Mouse (Mus musculus): ENCODE data around the gene Nrxn2.
A peak's percentile ranks its signal among the peaks of the same experiment; 100 is the strongest.

Gene Nrxn2

DNA sequence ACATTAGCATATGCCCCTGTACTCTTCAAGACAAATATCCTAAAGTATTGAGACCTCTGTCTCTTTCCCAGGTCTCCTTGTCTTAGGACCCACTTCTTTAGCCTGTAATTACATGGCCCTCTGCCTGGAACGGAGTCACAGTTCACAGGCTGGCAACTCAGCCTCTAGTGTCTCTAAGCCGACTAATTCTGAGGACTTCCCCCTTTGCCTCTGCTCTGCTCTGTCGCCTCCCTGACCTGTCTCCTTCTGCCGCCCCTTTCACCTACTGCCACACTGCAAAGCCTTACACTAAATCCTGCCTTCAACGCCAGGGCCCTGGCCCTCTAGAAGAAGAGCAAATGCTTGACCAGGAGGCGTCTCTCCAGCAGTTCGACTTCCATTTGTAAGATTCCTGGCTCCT is 125.0 kb downstream of the Nrxn2 start:
- peak in 1 of 2 experiments; percentile 27 for DNase-seq

DNA sequence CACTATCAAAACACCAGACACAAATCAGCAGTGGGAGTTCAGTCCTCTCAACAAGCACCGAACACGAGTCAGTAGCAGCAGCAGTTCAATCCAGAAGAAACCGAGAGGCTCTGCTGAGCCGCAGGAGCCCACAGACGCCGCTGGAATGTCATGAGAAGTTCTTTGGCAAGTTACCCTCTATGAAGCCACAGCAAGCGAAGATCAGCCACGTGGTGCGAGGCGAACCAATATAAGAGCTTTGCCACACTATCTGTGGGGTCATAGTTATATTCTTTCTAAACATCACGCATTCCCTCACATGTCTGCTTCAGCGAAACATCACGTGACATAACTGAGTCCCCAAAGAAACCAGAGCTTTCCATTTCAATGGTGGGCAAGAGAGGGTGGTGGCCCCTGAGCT is 126.2 kb downstream of the Nrxn2 start:
- DNase-seq = no peak

DNA sequence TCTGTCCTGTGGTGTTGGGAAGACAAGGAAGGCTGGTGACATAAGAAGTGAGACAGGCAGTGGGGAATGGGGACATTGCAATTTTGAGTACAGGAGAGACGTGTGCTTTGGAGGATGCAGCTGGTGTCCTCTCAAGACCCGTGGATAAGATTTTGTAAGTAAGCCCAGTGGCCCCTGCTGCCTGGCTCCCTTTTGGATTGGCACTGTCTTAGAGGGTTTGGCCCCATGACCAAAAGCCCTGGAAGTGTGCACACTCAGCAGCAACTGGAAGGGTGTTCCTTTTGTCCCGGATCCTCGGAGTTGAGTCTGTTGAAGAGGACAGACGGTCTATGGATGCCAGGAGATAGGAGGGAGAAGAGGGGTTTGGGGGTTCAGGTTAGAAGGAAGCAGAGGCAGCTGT is 127.0 kb downstream of the Nrxn2 start:
- no peak for DNase-seq

DNA sequence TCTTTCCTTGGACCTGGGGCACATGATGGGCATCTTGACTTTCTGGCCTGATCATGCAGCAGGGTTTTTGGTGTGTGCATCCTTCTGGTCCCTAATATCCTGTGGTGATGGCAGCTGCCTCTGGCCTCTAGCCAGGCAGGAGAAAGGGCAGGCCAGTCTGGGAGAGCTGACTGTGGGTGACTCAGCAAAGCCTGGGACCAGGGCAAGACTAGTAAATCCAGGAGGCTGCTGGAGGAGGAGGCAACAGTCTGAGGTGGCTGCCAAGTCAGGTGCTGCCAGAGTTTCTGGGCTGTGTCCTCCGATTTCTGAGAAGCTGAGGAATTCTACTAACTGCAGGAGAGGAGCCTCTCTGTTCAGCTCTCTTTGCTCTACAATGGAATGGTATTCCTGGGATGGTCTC is 127.6 kb downstream of the Nrxn2 start:
- no peak for DNase-seq

DNA sequence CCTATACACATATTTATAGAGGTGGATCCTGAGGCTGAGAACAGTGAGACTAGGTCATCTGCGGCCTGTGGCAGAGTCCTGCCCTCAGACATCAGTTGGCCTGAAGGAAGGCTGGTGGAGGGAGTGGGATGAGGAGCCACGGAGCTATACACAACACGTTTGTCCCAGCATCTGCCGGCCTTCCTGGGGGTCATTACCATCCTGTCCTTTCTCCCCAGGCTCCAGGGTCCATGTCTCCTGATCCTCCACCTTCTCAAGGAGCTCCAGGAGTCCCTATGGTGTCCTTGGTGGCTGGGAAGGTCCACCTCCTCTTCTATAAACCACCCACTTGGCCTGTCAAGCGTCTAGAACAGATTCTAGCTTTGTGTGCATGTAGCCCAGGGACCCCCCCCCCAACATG is 129.3 kb downstream of the Nrxn2 start:
- no peak for DNase-seq

DNA sequence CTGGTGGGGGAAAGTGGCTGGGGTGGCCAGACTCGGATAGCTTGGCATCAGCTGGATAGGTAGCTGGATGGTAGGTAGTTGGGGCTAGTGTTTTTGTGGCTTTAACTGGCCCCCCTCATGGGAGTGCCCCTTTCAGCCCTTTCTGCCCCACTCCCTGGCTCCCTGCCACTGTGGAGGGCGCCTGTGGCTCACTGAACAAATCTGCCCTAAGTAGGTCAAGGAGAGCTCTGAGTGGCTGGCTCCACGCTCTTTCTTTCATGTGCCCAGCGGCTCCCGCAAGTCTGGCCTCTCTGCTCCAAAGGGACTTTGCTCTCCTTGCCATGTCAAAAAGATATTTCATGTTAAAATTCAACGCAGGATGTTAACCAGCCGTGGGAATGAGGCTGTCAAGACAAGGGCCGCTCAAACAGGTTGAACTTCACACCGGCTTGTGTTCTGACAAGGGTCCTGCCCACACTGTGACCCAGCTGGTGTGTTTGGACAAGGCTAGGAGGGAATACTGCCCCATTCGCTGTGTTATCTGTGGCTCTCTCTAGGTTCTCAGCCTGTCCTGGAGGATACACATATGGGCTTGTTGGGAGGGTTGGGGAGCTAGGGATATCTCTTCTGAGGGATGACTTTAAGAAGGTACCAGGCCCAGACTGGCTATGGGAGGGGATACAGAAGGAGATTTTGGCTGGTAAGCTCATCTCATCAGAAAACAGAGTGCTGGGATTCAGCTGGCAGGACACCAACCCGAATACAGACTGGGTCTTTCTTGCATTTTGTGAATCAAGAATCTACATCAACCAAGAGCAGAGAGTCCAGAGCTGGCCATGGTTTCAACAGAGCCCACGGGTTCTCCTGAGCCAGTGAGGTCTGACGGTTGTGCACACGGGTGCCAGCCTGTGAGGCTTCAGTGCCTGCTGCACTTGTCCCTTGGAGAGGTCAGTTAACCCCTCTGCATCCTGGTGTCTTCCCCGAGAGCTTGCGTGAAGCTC is 130.2 kb downstream of the Nrxn2 start:
- no peak for DNase-seq

DNA sequence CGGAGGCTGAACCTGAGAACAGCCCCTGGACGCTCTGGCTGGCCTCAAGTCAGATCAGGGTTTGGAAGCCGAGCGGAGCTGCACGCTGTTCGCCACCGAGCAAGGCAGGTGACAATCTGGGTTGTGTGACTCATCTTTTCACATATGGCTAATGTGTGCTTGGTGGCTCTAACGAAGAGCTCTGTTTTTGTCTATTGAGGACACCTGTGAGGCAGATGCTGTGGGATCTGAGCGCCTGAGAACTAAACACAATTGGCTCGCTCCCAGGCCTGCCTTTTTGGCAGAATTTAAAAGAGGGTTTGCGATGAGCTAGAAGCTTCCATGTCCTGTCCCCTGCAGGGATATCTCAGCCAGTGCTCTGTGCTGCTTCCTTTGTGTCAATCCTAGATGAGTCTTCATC is 131.0 kb downstream of the Nrxn2 start:
- DNase-seq = no peak

DNA sequence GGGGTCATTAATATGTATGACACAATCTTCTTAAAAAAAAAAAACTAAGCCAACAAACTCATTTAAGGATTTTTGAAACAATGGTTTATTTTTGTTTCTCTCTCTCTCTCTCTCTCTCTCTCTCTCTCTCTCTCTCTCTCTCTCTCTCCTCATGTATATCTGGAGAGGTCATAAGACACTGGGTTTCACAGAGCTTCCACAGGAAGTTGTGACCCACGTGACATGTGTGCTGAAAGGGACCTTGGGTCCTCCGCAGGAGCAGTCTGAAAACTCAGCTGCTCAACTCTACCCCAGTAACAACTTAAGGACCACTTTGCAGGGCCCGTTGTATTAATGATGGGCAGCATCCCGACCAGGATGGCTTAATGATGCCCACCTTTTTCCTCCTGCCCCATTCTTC is 132.7 kb downstream of the Nrxn2 start:
- no peak for DNase-seq

DNA sequence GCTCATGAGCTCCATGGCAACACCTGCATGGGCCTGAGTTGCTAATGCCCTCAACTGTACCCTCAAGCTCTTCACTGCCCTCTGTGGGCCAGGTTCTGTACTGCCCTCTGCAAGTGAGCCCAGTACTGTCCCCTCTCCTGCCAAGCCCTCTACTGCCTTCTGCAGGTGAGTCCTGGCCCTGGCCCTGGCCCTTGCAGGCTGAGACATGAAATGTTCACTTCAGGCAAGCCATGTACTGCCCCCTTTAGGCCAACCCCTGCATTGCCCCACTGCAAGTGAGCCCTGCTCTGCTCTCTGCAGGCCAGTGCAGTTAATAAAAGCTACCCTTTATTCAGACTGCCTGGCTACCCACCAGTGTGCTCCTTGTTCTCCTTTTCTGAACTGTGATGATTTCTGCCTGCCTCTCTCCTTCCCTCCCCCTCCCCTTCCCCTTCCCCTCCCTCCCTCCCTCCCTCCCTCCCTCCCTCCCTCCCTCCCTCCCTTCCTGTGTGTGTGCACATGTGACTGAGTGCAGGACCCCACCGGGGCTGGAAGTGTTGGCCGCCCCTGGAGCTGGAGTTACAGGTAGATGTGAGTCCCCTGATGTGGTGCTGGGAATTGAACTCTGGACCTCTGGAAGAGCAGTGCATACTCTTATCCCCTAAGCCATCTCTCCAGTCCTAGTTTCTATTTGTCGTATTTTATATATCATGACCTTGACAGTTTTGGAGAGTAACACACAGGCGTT is 133.9 kb downstream of the Nrxn2 start:
- peak; percentile 77 to 82 for DNase-seq

DNA sequence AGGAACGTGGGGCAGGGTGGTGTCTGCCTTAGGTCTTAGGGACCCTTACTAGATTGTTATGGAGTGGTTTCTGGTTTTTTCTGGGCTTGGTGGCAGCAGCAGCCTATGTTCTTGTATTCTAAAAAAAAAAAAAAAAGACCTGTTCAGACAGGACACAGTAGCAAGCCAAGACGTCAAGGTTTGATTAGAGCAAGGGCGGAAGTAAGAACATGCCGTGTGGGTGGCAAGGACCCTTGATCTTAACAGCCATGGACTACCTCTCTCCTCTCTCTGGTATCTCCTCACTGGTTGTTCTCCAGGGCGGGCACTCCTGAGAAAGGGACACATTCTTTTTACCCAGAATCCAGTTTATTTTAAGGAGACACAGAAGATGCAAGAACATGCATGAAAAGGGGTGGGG is 134.6 kb downstream of the Nrxn2 start:
- no peak for DNase-seq

DNA sequence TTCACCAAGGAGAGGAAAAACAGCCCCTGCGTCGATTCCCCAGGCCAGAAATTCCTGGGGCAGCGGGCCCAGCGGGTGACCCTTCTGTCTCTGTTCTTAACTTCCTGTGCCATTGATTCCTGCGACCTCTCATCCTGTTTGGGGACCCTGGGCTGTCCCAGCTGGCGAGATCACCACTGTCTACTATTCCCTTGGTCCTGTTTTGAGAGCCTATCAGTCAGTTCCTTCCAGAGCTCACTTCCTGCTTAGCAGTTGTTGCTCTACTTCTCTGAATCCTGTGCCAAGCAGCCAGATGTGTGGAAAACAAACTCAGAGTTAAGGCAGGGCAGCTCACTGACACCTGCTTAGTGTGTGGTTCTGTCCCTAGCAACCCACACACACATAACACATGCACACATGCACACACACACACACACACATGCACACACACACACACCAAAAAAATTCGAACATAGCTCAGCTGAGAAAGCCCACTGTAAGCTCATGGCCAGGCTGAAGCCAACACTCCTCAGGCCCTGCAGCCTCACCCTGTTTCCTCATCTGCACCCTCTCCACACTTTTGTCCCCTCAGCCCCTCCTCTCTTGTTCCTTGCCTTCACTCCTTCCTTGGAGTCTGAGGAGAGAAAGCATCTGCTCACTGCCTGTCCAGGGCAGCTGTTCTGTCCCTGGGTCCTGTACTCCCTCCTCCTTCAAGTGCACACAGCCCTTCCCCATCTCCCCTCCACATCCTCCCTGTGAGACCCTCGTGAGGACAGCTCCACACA is 135.5 kb downstream of the Nrxn2 start:
- DNase-seq = no peak

DNA sequence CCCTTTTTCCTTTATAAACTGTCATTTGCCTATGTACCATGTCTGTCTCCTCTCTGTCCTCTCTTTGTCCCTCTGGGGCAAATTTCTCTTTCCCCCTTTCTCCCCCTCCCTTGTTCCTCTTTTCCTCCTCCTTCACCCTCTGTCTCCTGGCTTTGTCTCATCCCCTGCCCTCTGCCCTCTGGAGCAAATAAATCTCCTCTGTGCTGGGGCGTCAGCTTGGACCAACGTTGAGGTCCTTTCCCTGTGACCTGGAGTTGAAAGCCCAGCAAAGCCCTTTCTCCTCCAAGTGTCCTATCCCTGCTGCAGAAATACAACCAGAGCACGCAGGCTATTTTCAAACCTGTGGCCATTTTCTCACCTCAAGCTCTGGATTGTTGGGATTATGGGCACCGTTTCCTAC is 141.0 kb downstream of the Nrxn2 start:
- no peak for DNase-seq

DNA sequence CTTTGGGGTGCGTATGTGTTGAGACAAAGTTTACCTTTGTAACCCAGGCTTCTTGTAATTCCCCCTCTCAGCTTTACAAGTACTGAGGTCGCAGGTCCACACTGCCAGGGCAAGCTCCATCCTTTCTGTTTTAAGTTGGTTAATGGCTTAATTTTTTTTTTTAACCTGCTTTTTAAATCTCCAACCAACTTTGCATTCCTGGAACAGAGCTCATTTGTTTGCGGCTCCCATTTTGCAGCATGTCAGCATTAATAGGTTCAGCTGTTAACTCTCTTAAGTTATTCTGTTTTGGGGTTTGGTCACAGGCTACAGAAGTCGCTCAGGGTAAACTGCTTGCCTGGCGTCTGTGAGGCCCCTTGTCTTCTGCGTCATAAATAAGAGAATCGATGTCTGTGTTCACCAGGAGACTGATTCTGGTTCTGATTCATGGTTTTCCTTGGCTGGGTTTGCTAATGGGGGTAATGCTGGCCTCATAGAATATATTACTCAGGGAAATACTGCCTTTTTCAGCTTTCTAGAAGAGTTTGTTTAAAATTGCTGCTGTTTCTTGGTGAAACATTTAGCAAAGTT is 141.8 kb downstream of the Nrxn2 start:
- no peak for DNase-seq

DNA sequence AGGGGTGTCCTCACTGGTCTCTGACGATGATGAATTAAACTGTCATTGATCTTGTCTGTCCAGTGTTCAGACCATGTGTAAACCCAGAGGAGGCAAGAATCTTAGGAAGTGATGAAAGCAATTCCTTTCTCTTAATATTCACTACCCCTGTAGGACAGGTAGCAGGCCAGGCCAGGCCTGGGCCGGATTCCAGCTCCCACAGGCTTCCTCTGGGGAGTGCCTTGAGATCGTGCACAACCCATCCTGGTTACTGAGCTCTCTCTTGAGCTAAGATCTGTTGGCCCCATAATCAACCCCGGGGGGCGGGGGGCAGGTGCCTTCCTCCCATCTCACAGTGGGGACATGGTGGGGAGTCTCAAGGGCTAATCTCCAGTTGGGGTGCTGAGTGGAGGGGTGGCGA is 146.6 kb downstream of the Nrxn2 start:
- DNase-seq = no peak

DNA sequence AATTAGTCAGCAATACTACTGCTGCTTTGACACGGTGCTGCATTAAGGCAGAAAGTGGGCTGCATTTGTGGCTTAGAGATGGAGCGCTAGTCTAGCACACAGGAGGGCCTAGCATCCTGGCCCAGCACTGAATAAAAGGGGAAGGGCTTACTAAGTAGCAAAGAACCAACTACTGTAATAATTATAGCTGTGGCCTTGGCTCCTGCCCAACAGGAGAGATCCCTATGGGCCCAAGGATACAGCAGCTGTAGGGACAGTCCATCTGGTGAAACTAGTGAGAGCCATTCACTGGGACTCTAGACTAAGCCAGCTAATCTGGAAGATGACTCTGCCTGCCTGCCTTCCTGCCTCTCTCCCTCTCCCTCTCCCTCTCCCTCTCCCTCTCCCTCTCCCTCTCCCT is 147.9 kb downstream of the Nrxn2 start:
- DNase-seq = no peak

DNA sequence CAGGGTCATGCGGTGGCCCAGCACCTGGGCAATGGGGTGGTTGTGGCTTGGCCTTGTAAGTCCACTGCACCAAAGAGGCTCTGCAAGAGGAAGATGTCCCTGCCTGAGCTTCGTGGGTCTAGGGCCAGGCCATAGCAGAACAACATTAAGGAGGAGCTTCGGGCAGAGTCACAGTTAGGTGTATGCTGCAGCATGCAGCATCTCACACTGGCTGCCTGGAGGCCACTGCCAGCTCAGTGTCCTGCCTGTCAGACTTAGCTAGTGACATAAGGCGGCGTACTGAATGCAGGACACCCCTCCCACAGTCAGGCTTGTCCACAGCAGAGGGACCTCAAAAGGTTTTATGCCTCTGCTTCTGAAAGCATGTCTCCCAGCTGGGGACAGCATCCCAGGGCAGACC is 150.5 kb downstream of the Nrxn2 start:
- DNase-seq = no peak

DNA sequence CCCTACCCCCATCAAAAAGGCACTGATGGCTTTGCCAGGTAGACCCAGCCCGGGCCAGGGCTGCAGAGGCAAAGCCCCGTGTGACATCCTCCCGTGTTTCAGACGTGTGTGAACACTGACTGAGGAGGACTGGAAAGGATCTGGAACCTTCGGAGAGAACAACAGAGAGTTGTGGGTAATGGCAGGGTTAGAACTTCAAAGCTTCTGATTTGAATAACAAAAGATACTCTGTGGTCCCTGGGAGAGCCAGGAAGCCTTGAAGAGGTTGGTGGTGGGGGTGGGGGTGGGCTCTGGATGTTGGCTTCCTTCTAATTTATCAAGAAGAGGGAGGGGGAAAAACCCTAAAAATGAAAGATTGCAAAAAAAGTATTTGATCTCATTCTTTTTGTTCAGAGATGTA is 151.0 kb downstream of the Nrxn2 start:
- no peak for DNase-seq

DNA sequence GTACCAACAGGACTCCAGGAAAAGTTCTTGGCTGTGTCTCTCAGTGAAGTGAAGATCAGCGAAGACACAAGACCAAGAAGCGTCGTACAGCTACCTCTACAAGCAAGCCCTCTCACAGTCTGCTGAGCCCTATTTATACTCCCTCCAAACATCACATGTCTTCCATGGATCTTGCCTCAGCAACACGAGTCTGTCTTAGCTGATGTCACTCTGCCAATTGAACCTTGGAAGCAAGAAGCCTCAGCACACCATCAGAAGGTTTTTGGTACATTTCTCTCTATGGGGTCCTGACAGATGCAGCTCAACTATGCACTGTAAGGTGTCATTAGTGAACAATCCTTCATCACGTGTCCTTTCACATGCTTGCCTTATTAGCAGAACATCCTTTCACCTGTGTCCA is 152.9 kb downstream of the Nrxn2 start:
- DNase-seq = no peak

DNA sequence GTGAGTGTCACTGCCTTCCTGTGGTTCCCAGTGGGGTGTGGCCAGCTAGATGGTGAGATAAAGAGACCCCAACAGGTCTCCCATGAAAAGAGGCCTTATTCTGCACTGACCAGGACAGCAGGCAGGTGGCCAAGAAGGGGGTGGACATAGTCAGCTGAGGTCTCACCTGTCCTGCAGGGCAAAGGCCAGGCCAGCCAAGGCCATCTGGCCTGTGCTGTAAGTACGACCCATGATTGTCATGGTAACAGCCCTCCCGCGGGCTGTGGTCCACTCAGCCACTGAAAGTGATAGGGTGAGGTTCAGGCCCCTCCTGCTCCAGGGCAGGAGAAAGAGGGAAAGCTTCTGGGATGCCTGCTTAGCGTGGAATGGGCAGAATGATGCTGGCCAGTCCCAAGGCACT is 153.5 kb downstream of the Nrxn2 start:
- DNase-seq = no peak
